Mouse (Mus musculus) liver, embryonic 14.5 days (tissue): Measurements from ENCODE around the gene Fxyd3.

ENCODE experiments used
- CTCF ChIP-seq: IDR thresholded peaks from 2 replicates; pipeline ENCODE4 v1.5.1; 2016; ENCODE audit warnings: antibody characterized with exemption, low read depth, control low read depth
- EP300 ChIP-seq: IDR thresholded peaks from 2 replicates; pipeline ENCODE4 v1.6.1; 2016; ENCODE audit warnings: antibody characterized with exemption, low read depth

GRCm38 (mm10) chr7:31094774-31095501 is 18.4 kb upstream of the Fxyd3 start:
- TF ChIP-seq CTCF: peak; percentile 19; the same call in 1 of the 2 replicates
- no peak for TF ChIP-seq EP300
